Mouse (Mus musculus) limb, embryonic 12.5 days (tissue): ENCODE data around the gene Tmem123. TPM values are rescaled to one million over a fixed set of nuclear protein-coding genes. Genes with fewer than 3 reads are reported as not detected.

Experiments
- ATAC-seq: fragments of 200-750 bp; cut with Nextera tagmentation; 2 replicates; pipeline ENCODE4 v1.8.0; 2017; ENCODE audit warnings: low read depth, moderate TSS enrichment; ENCODE audit not compliant: insufficient number of reproducible peaks, insufficient read depth, low FRiP score, low TSS enrichment
- H3K27ac ChIP-seq: fragments of 300-500 bp; sonication (generic); 2 replicates; pipeline ENCODE4 v1.5.1; 2016; ENCODE audit warnings: mild to moderate bottlenecking, moderate library complexity
- H3K27me3 ChIP-seq: fragments of 300-500 bp; sonication (generic); 2 replicates; pipeline ENCODE4 v1.6.1; 2016; ENCODE audit warnings: mild to moderate bottlenecking, moderate library complexity
- H3K36me3 ChIP-seq: fragments of 300-500 bp; sonication (generic); 2 replicates; pipeline ENCODE4 v1.6.1; 2016; ENCODE audit warnings: mild to moderate bottlenecking, moderate library complexity
- H3K4me1 ChIP-seq: fragments of 300-500 bp; sonication (generic); replicated peaks from 2 replicates; pipeline ENCODE4 v1.6.1; 2016
- H3K4me2 ChIP-seq: fragments of 300-500 bp; sonication (generic); 2 replicates; pipeline ENCODE4 v1.6.1; 2016; ENCODE audit warnings: mild to moderate bottlenecking, moderate library complexity
- H3K4me3 ChIP-seq: fragments of 300-500 bp; sonication (generic); replicated peaks from 2 replicates; pipeline ENCODE4 v1.5.1; 2016; ENCODE audit warnings: mild to moderate bottlenecking
- H3K9ac ChIP-seq: fragments of 300-500 bp; sonication (generic); replicated peaks from 2 replicates; pipeline ENCODE4 v1.6.1; 2016; ENCODE audit warnings: mild to moderate bottlenecking, moderate library complexity
- H3K9me3 ChIP-seq: fragments of 300-500 bp; sonication (generic); 2 replicates; pipeline ENCODE4 v1.6.1; 2016; ENCODE audit warnings: mild to moderate bottlenecking, moderate library complexity
- WGBS: fragments of 180-500 bp; shearing (Covaris S2); methylation state at CpG from one replicate; pipeline ENCODE4 v1.1.7; 2016; 5-methylcytosine and 5-hydroxymethylcytosine counted together
- microRNA-seq: library from miRNA; unstranded; fragments of <30 nt; microRNA quantifications from one replicate; pipeline ENCODE4, GENCODE M21; 2017
- polyA plus RNA-seq: library from polyadenylated mRNA; unstranded; fragments of >200 nt; fragmentation: Nextera tagmentation; extraction: Ambion mirVana; gene quantifications from 2 replicates; pipeline ENCODE4 v1.2.1, GENCODE M21; 2016

Gene Tmem123
- polyA plus RNA-seq, 1 experiment from 2014 or later, result 80.7 TPM

DNA sequence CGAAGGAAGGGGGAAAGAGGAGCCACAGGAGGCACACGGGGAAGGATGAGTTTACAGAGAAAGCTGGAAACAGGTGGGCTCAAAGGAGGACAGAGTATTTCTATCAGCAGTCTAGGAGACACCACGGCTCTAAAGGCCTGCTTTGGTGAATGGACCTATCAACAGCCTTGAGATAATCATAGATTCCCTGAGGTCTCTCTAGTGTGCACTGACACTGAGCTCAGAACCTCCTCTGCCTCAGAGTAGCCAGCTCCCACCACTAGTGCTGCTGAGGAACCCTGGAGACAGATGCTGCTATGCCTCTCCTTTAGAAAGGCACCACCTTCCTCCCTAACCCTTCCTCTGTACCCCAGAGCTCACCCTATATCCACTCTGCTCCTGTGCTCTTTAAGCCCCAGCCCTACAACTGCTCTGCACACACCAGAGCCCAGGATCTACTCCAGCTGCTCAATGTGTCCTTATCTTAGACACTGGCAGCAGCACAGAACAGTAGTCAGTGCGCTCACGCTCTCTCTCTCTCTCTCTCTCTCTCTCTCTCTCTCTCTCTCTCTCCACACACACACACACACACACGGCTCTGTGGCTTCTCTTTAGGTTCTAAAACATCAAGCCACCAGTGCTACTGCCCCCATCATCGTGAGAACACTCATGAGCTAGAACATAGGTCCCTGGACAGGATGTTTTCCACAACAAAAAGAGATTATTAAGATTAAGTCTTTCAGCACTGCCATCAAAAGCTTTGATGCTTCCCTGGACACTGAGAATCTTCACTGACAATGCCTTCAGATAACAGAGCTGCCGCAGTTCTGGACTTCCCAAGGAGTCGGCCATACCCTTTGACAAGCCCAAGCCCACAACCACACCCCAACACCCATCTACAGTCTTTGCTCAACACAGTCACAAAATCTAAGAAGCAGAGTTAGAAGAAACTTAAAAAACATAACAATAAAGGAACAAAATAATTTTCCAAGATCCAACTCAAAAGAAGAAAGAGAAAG is 66.0 kb downstream of the Tmem123 start:
- no peak overlapping the region for H3K9ac ChIP-seq
- H3K27me3 ChIP-seq, result no peaks in the 10 kb centered on the region
- no peaks in the 10 kb centered on the region for H3K9me3 ChIP-seq
- ATAC-seq, result no peak
- no peak overlapping the region for H3K4me3 ChIP-seq
- peaks cover 17% of the 10 kb centered on the region for H3K4me1 ChIP-seq
- H3K36me3 ChIP-seq, result peaks cover 60% of the 10 kb centered on the region
- no peak overlapping the region for H3K27ac ChIP-seq
- no peak overlapping the region for H3K4me2 ChIP-seq
- 88% methylated on average over 9 of the region's 9 CpGs for WGBS

- peaks cover 17% of the 10 kb centered on the region for H3K4me1 ChIP-seq
- WGBS, result 91% methylated on average over 6 of the region's 6 CpGs
- no peak overlapping the region for H3K27ac ChIP-seq
- peak overlapping the region; percentile 8; the same call in 1 of the 2 replicates for H3K4me2 ChIP-seq
- H3K9me3 ChIP-seq, result no peaks in the 10 kb centered on the region
- ATAC-seq, result no peak
- peaks cover 36% of the 10 kb centered on the region for H3K36me3 ChIP-seq
- no peaks in the 10 kb centered on the region for H3K27me3 ChIP-seq
- H3K9ac ChIP-seq, result no peak overlapping the region
- no peak overlapping the region for H3K4me3 ChIP-seq
Measured at GRCm38 (mm10) chr9:7833421-7833820, 69.6 kb downstream of the Tmem123 start.

- ATAC-seq, result no peak
- Histone ChIP-seq H3K4me2 (no peak overlapping the region), H3K9ac (no peak overlapping the region), H3K36me3 (peaks cover 25% of the 10 kb centered on the region), H3K4me3 (no peak overlapping the region), H3K27me3 (no peaks in the 10 kb centered on the region), H3K4me1 (peaks cover 17% of the 10 kb centered on the region), H3K27ac (no peak overlapping the region), H3K9me3 (no peaks in the 10 kb centered on the region)
- WGBS, result 86% methylated on average over 1 of the region's 1 CpGs
Measured at GRCm38 (mm10) chr9:7835302-7835701, 71.5 kb downstream of the Tmem123 start.

- Histone ChIP-seq H3K27me3 (no peaks in the 10 kb centered on the region), H3K4me2 (peak overlapping the region; percentile 65), H3K4me3 (peak overlapping the region; percentile 59), H3K4me1 (peaks cover 17% of the 10 kb centered on the region), H3K9me3 (no peaks in the 10 kb centered on the region), H3K9ac (peak overlapping the region; percentile 82), H3K36me3 (peaks cover 25% of the 10 kb centered on the region), H3K27ac (peak overlapping the region; percentile 99)
- ATAC-seq, result peak; percentile 40; the same call in 1 of the 2 replicates
- WGBS, result under 1% methylated on average over 16 of the region's 16 CpGs
Measured at GRCm38 (mm10) chr9:7836331-7836730, 72.5 kb downstream of the Tmem123 start.

- Histone ChIP-seq H3K4me3 (peak within 1 kb of the TSS; percentile 59), H3K9ac (peak within 1 kb of the TSS; percentile 82), H3K36me3 (peaks cover 23% of the 10 kb centered on the region), H3K4me2 (peak within 1 kb of the TSS; percentile 65), H3K9me3 (no peaks in the 10 kb centered on the region), H3K27me3 (no peaks in the 10 kb centered on the region), H3K27ac (peak within 1 kb of the TSS; percentile 99), H3K4me1 (peaks cover 16% of the 10 kb centered on the region)
- ATAC-seq, result peak; percentile 96
- under 1% methylated on average over 68 of the region's 68 CpGs for WGBS
Measured at GRCm38 (mm10) chr9:7836905-7837805, 73.3 kb downstream of the Tmem123 start, which contains the start of gene Birc2. TSS of gene Birc2 (minus strand) at chr9:7837064.

DNA sequence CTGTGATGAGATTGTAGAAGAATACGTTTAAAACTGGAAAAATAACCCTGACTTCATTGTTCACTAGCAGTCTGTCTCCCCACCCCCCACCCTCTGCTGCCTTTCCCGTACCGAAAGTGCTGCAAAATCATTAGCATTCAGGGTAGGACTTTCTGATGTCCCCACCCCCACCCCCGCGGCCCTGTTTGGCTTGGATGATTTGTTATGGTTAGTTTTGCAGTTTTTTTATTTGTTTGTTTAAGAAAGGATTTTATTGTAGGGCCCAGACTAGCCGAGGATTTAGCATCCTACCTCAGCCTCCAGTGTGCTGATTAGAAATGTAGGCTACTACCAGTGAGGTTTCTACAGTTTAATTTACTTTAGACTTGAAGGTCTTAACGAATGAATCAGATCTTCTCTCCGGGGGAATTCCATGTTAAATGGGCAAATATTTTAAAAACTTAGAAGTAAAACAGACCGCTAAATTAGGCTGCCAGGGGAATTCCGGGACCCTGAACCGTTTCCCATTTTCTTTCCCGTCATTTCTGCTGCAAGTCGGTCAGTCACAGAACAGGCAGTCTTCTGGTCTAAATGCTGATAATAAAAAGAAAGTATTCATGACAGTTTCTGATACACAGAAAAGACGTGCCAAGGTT is 74.1 kb downstream of the Tmem123 start:
- H3K9me3 ChIP-seq, result no peaks in the 10 kb centered on the region
- peak overlapping the region; percentile 59 for H3K4me3 ChIP-seq
- no peaks in the 10 kb centered on the region for H3K27me3 ChIP-seq
- peak overlapping the region; percentile 65 for H3K4me2 ChIP-seq
- H3K27ac ChIP-seq, result peak overlapping the region; percentile 99
- no peak for ATAC-seq
- WGBS, result 16% methylated on average over 14 of the region's 14 CpGs
- peaks cover 11% of the 10 kb centered on the region for H3K4me1 ChIP-seq
- H3K9ac ChIP-seq, result peak overlapping the region; percentile 82
- H3K36me3 ChIP-seq, result peaks cover 20% of the 10 kb centered on the region

- H3K9ac ChIP-seq, result no peak overlapping the region
- no peaks in the 10 kb centered on the region for H3K9me3 ChIP-seq
- no peak overlapping the region for H3K4me3 ChIP-seq
- no peak overlapping the region for H3K27ac ChIP-seq
- H3K36me3 ChIP-seq, result no peaks in the 10 kb centered on the region
- H3K27me3 ChIP-seq, result no peaks in the 10 kb centered on the region
- H3K4me2 ChIP-seq, result no peak overlapping the region
- no peak for ATAC-seq
- H3K4me1 ChIP-seq, result no peaks in the 10 kb centered on the region
- 73% methylated on average over 6 of the region's 6 CpGs for WGBS
Measured at GRCm38 (mm10) chr9:7841221-7841620, 77.4 kb downstream of the Tmem123 start.

Small RNA genes lying within 50 kb of the gene (microRNA-seq; reads per million reads assigned to microRNA genes)
- 6.3 reads per million, percentile 18 among the genes with 10 or more reads in this experiment for gene Mir5618

Other genes starting within 250 kb of the Tmem123 start
- gene Mmp8, start 205.6 kb upstream of the Tmem123 start, polyA plus RNA-seq, result 0.30 and 0.38 TPM in 2 replicates
- gene Mmp27, start 192.6 kb upstream of the Tmem123 start, polyA plus RNA-seq, result not detected in 2 replicates
- gene Mmp20, start 135.8 kb upstream of the Tmem123 start, polyA plus RNA-seq, result not detected in 2 replicates
- gene Mmp7, start 72.0 kb upstream of the Tmem123 start, polyA plus RNA-seq, result not detected in 2 replicates
- 43.9 and 48.7 TPM in 2 replicates for gene Birc2, start 73.0 kb downstream of the Tmem123 start, polyA plus RNA-seq
- 6.8 and 7.9 TPM in 2 replicates for gene Birc3, start 109.1 kb downstream of the Tmem123 start, polyA plus RNA-seq
- 64.7 and 69.5 TPM in 2 replicates for gene Yap1, start 240.6 kb downstream of the Tmem123 start, polyA plus RNA-seq